Mouse (Mus musculus): ENCODE measurements around the gene Pigs.

The Pigs gene

GRCm38 (mm10) chr11:78341702-78342101 is 13.5 kb downstream of the Pigs start:
- no peak for DNase-seq

DNA sequence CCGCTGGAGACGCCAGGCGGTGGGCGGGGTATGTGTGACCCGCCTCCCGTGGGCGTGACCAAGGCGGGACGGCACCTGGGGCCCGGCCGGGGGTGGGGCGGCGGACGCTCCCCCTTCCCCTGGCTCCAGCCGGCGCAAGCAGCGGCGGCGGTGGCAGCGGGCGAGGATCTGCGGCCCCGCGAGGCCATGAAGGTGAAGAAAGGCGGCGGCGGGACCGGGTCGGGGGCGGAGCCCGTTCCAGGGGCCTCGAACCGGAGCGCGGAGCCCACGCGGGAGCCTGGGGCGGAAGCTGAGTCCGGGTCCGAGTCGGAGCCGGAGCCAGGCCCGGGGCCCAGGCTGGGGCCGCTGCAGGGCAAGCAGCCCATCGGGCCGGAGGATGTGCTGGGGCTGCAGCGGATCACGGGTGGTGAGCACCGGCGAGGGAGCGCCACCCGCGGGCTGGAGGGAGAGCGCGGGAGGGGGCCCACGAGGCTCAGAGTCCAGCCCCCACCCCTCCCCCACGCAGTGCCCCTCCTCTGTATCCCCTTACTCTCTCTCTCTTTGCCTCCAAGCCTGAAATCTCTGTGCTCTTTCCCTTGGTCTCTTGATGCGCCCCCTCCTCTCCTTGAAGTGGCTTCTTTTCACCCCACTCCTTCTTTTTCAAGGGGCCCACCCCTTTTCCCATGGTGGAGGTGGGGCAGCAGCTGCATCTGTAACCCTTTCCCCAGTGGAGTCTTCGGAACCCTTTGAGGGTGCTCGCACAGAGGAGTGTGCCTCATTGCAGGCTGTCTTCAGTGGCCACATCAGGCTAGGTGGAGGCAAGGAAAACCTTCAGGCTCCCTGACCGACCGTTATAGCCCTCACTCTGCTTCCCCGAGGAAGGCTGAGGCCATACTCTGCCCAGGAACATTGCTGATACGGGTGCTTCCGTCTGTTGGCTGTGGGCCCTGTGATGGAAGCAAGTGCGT is 15.4 kb downstream of the Pigs start, which contains the start of gene Unc119:
TSS of gene Unc119 (plus strand) at position 102 of the 947 bp plus-strand sequence.
- peak; percentile 68 to 71 for DNase-seq

- DNase-seq = no peak
These were observed 16.2 kb downstream of the Pigs start for GRCm38 (mm10) chr11:78344328-78344889.

GRCm38 (mm10) chr11:78344890-78345715 is 16.9 kb downstream of the Pigs start:
- no peak for DNase-seq

DNA sequence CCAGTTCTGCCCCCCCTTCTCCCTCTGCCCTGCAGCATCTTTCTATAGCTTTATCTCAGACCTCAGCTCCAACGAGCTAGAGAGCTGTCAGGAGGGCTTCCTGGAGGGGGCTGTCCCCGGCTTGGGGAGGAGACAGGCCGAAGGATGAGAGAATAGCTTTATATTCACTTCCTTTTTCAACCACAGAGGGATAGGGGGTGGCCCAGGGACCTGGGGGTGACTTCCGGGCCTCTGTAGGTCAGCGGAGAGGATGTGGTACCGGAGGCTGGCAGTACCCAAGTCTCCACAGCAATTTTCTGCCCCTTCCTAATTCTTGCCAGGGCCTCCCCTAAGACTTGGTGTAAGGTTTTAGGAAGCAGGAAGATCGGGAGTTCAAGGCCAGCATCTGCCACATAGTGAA is 17.6 kb downstream of the Pigs start:
- peak in 1 of 2 experiments; percentile 54 for DNase-seq

GRCm38 (mm10) chr11:78346326-78347069 is 18.3 kb downstream of the Pigs start:
- DNase-seq = no peak

DNA sequence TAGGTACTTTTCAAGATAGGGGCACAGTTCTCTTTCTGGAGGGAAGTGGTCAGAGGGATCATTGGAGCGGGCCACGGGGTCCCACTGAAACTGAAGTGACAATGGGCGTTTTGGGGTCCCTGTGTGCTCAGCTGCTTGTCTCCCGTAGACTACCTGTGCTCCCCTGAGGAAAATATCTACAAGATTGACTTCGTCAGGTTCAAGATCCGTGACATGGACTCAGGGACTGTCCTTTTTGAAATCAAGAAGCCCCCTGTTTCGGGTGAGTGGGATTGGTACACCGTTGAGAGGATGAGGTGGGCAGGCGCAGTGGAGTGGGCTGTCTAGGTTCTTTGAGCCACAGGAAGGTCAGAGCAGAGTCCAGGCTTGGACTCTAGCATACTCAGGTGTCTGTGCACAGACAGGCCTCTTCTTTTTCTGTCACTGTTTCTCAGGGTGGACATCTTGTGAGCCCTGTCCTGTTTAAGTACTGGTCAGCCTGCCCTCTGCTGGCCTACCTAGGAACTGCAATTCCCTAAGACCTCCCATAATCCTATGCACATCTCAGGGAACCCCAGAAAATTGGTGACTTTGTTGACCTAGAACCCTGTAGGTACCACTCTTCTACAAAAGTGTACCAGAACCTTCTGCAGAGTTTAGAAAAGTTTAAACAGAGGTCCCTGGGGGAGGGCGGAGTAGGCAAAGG is 19.0 kb downstream of the Pigs start:
- peak in 1 of 2 experiments; percentile 32 for DNase-seq

GRCm38 (mm10) chr11:78347908-78348307 is 19.7 kb downstream of the Pigs start:
- DNase-seq = no peak

- DNase-seq = no peak
These were observed 20.3 kb downstream of the Pigs start for GRCm38 (mm10) chr11:78348474-78348873.

DNA sequence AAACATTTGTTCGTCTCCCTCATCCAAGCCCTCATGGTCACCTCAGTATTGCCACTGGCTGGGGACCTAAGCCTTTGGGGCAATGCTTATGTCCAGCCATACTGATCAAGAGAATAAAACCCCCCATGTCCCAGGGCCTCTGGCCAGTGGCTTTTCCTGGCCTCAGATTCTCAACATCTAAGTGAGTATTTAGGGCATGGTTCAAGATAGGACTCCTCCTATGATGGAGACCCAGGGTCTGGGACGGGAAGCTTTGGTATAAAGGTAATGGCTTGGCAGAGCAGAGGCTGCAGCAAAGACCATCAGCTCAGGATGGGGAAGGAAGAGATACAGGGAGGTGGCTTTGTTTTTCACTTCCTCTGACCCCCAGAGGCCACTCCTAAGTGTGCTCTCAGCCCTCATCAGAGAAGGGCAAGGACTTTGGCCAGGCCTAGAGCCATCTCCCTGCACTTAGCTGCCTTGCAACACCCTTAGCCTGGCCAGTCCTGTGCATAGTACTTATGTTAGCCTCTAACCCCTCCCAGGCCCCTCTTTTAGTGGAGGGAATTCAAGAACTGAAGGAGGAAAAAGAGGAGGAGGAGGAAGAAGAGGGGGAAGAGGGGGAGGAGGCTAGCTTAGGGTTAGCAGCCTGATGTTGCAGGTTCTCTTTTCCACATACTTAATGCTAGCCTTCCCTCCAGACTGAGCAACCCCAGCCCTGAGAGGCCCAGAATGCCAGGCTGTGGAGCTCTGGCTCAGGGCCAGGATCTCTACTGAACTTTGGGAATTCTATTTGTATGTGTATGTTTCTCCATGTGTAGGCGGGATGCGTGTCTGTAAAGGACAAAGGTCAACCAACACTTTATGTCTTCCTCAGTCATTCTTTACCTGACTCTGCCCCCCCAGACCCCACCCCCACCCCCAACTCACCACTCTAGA is 21.5 kb downstream of the Pigs start:
- DNase-seq = no peak

GRCm38 (mm10) chr11:78353081-78353480 is 24.9 kb downstream of the Pigs start:
- no peak for DNase-seq

GRCm38 (mm10) chr11:78354905-78355304 is 26.7 kb downstream of the Pigs start:
- no peak for DNase-seq

GRCm38 (mm10) chr11:78355471-78356238 is 27.4 kb downstream of the Pigs start:
- no peak for DNase-seq

DNA sequence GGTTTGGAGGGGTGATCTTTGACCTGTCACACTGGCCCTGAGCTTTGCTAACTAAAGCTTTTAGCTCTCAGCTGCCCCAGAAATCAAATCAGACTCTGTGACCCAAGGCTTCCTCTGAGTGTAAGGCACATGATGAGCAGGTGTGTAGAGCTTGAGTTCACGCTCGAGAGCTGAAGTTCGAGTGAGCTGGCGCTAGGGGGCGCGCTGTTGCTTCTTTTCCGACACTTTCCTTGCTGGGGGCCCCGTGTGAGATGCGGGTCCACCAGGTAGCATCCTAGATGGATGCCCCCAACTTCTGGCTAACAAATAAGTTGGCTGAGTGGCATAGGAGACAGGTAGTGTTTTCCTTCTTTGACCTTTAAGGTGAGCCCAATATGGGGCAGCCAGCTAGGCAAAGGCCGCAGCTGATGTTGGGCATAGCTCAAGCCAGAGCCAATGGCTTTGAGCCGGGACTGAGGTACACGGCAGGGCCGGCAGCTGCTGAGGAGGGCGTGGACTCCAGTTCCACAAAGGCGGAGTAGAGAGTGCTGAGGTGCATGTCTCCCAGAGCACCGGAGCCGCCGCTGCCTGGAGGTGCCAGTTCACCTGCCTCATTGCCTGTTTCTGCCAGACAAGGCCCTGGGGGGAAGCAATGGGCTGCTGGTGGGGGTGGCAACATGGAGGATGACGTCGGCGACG is 30.3 kb downstream of the Pigs start:
- DNase-seq = peak in 1 of 2 experiments; percentile 39

DNA sequence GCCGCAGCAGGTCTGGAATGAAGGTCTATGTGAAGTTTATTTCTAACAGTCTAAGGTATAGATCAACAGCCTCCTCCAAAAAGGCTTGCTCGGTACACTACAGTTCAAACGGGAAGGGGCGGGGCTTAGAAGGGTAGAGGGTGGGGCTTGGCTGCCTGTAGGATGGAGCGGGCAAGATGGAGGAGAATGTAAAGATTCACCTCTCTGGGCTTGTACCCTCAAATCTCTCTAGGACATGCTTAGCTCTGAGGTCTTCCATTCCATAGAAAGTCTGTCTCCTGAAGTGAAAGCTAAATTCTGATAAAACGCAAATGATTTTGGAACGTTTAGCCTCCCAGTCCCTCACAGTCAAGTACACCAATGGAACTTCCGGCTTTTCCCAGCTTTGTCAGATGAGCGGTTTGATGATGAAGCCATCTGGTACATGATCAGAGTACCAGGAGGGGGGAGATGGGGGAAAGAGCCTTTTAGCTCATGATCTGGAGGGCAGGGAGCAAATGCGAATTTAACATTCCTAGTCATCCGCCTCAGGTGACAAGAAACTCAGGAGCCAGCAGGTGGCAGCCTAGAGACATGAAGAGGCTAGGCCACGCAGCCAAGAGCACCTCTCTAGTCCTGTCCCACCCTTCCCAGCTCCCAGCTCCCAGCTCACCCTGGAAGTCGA is 32.0 kb downstream of the Pigs start:
- peak; percentile 30 to 48 for DNase-seq

- no peak for DNase-seq
These were observed 32.5 kb downstream of the Pigs start for GRCm38 (mm10) chr11:78360789-78361131.

DNA sequence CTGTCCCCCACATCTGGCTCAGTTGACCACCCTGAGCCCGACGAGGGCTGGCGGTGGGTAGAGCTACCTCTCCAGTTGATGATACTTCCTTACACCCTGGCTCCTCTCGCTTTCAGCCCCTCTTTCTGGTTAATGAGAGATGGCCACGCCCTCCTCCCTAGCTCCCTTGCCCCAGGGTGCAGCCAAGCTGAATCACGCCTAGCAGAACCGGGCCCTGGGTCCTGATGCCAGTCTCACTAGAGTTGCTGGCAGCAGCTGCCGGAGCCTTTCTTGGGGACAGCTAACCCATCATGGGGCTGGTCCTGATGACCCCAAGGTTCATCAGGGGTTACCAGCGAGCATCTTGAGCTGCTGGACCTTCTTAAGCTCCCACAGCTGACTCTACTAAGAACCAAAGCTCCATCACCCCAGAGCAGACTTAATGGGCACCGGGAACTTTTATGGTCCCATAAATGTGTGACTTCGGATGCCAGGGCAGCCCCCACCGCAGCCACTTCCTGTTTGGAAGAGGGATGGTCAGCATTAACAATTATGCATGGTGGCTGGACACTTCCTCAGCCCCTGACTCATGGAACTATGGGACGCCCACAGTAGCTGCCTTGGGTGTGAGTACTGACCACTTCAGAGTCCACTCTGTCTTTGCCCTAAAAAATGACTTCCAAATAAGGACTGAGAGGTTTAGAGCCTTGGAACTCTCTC is 35.2 kb downstream of the Pigs start:
- DNase-seq = no peak

GRCm38 (mm10) chr11:78364103-78364502 is 35.9 kb downstream of the Pigs start:
- no peak for DNase-seq

Measured in thymus, adult 18-20 months (tissue).